Mouse (Mus musculus): Measurements from ENCODE around the gene Myo18b.

Gene Myo18b

DNA sequence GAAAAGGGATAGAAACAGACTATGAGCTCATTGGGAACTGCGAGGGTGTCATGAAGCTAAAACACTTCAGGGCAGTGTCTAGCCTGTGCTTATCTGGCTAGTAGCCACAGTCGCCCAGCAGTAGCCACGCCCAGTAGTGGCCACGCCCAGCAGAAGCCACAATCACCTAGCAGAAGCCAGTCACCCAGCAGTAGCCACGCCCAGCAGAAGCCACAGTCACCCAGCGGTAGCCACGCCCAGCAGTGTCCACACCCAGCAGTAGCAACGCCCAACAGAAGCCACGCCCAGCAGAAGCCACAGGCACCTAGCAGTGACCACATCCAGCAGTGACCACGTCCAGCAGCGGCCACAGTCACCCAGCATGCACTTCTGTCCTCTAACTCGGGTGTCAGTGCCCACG is 255.5 kb downstream of the Myo18b start:
- DNase-seq (ENCODE audit: extremely low read depth, low read depth, low spot score) = no peak
